Comparison of ENCODE assay signal across 8 mouse cellular contexts in genomic region chr12:64968067-64968466, GRCm38 (mm10). TPM values are rescaled to one million over a fixed set of nuclear protein-coding genes. Genes with fewer than 3 reads are reported as not detected.
A peak's percentile ranks its signal among the peaks of the same experiment; 100 is the strongest.
DNase-seq lines count a peak whose midpoint lies in the region; ATAC-seq and TF ChIP-seq lines count a peak whose summit lies in the region.

No protein-coding gene starts in this region.

- peaks cover 2% of the 10 kb centered on the region; the same call in 1 of the 2 replicates for H3K36me3 ChIP-seq in liver, adult 2 months (ENCODE audit: control insufficient read depth, insufficient read depth, low read length)
- H3K36me3 ChIP-seq in embryonic facial prominence, embryonic 11.5 days (replicated peaks; ENCODE audit: control insufficient read depth, insufficient read depth, low read depth, low read length) = no peaks in the 10 kb centered on the region
- no peaks in the 10 kb centered on the region for H3K36me3 ChIP-seq in intestine, embryonic 15.5 days
- peaks cover 5% of the 10 kb centered on the region for H3K36me3 ChIP-seq in myocyte (ENCODE audit: control insufficient read depth, insufficient read depth)

- ATAC-seq in embryonic facial prominence, embryonic 11.5 days (replicated peaks; ENCODE audit: insufficient number of reproducible peaks, low FRiP score, low TSS enrichment, low read depth) = no peak
- ATAC-seq in intestine, embryonic 15.5 days = no peak

- H3K4me3 ChIP-seq in liver, adult 2 months (ENCODE audit: insufficient read depth, low read depth, low read length) = peak overlapping the region; percentile 29; the same call in 1 of the 2 replicates
- H3K4me3 ChIP-seq in embryonic facial prominence, embryonic 11.5 days (ENCODE audit: low read depth, low read length) = peak overlapping the region; percentile 84
- H3K4me3 ChIP-seq in intestine, embryonic 15.5 days (replicated peaks) = peak overlapping the region; percentile 74
- peak overlapping the region; percentile 95 for H3K4me3 ChIP-seq in myocyte

- no peak overlapping the region for H3ac ChIP-seq in myocyte (ENCODE audit: control insufficient read depth, insufficient read length)

- H3K79me2 ChIP-seq in liver, adult 2 months (ENCODE audit: control insufficient read depth, insufficient read depth, low read length) = peaks cover 4% of the 10 kb centered on the region; the same call in 1 of the 2 replicates
- H3K79me2 ChIP-seq in myocyte (ENCODE audit: control insufficient read depth, insufficient read depth) = peaks cover 93% of the 10 kb centered on the region

- peak; percentile 7 for DNase-seq in liver, adult 2 months (ENCODE audit: extremely low read depth, low read depth, low spot score)
- no peak for DNase-seq in liver
- peak; percentile 50 for DNase-seq in embryonic facial prominence, embryonic 11.5 days (ENCODE audit: low spot score)
- no peak for DNase-seq in gastrocnemius, adult 8-10 months (ENCODE audit: low spot score in 2 of 2)
- DNase-seq in right cerebral cortex, postnatal 10 days (ENCODE audit: low spot score in 2 of 2) = no peak
- DNase-seq in right cerebral cortex, postnatal 25 days = no peak

- no peak overlapping the region for H3K27ac ChIP-seq in liver, adult 2 months (replicated peaks; ENCODE audit: insufficient read depth, low read depth, low read length)
- no peak overlapping the region for H3K27ac ChIP-seq in embryonic facial prominence, embryonic 11.5 days (replicated peaks; ENCODE audit: low read depth, low read length)
- no peak overlapping the region for H3K27ac ChIP-seq in intestine, embryonic 15.5 days

- peak overlapping the region; percentile 88 for H3K4me2 ChIP-seq in embryonic facial prominence, embryonic 11.5 days (ENCODE audit: low read depth, low read length)
- H3K4me2 ChIP-seq in intestine, embryonic 15.5 days (replicated peaks) = peak overlapping the region; percentile 86
- peak overlapping the region; percentile 98 for H3K4me2 ChIP-seq in myocyte (ENCODE audit: low read depth)

- no peak for TF ChIP-seq CTCF in liver, adult 2 months (IDR thresholded peaks at IDR 0.05; ENCODE audit: low read depth, low read length)

- H3K27me3 ChIP-seq in liver, adult 2 months (ENCODE audit: control insufficient read depth, insufficient read depth, low read length) = no peaks in the 10 kb centered on the region
- no peaks in the 10 kb centered on the region for H3K27me3 ChIP-seq in embryonic facial prominence, embryonic 11.5 days (ENCODE audit: control insufficient read depth, insufficient read depth, low read length)
- no peaks in the 10 kb centered on the region for H3K27me3 ChIP-seq in intestine, embryonic 15.5 days (replicated peaks)
- no peaks in the 10 kb centered on the region for H3K27me3 ChIP-seq in myocyte (ENCODE audit: control insufficient read depth, insufficient read depth, insufficient read length)

- WGBS in liver, adult 2 months = 4% methylated on average over 2 of the region's 2 CpGs
- 8% methylated on average over 2 of the region's 2 CpGs for WGBS in embryonic facial prominence, embryonic 11.5 days
- 1% methylated on average over 2 of the region's 2 CpGs for WGBS in intestine, embryonic 15.5 days

- TF ChIP-seq POLR2A in liver, adult 2 months (IDR thresholded peaks at IDR 0.05; ENCODE audit: extremely low read depth, insufficient read depth, low read length) = no peak
- TF ChIP-seq POLR2A in myocyte (IDR thresholded peaks at IDR 0.05; ENCODE audit: insufficient read length, low read depth) = no peak

- peaks cover 11% of the 10 kb centered on the region for H3K4me1 ChIP-seq in liver, adult 2 months (ENCODE audit: control insufficient read depth, insufficient read depth, low read length)
- no peaks in the 10 kb centered on the region for H3K4me1 ChIP-seq in embryonic facial prominence, embryonic 11.5 days (ENCODE audit: control insufficient read depth, insufficient read depth, low read length)
- H3K4me1 ChIP-seq in intestine, embryonic 15.5 days (replicated peaks) = peaks cover 5% of the 10 kb centered on the region; the same call in 1 of the 2 replicates

- no peak overlapping the region for H3K9ac ChIP-seq in liver, adult 2 months (ENCODE audit: low read depth, low read length)
- H3K9ac ChIP-seq in embryonic facial prominence, embryonic 11.5 days (replicated peaks; ENCODE audit: low read length) = no peak overlapping the region; the same call in 1 of the 2 replicates
- peak overlapping the region; percentile 80 for H3K9ac ChIP-seq in intestine, embryonic 15.5 days

- H3K9me3 ChIP-seq in embryonic facial prominence, embryonic 11.5 days (replicated peaks; ENCODE audit: control insufficient read depth, low read length) = no peaks in the 10 kb centered on the region
- H3K9me3 ChIP-seq in intestine, embryonic 15.5 days = no peaks in the 10 kb centered on the region

TF ChIP-seq in myocyte, 11 proteins besides CTCF, POLR2A, EP300 and RAD21:
- TF ChIP-seq E2F4 (IDR thresholded peaks at IDR 0.05; ENCODE audit: insufficient read depth) = no peak
- TF ChIP-seq POLR2AphosphoS2 (IDR thresholded peaks at IDR 0.05; ENCODE audit: insufficient read length, low read depth) = no peak
- TF ChIP-seq MAX (IDR thresholded peaks at IDR 0.05; ENCODE audit: low read depth) = no peak
- no peak for TF ChIP-seq CEBPB (IDR thresholded peaks at IDR 0.05; ENCODE audit: insufficient read depth, poor library complexity, severe bottlenecking)
- TF ChIP-seq TCF3 (IDR thresholded peaks at IDR 0.05; ENCODE audit: insufficient read length, low read depth) = no peak
- TF ChIP-seq TCF12 (IDR thresholded peaks at IDR 0.05; ENCODE audit: insufficient read depth, poor library complexity, severe bottlenecking) = no peak
- no peak for TF ChIP-seq MYOG (IDR thresholded peaks at IDR 0.05; ENCODE audit: control insufficient read depth in 1 of 3, insufficient read depth in 1 of 3, insufficient read length in 2 of 3, low read depth in 2 of 3)
- no peak for TF ChIP-seq SRF (IDR thresholded peaks at IDR 0.05; ENCODE audit: control insufficient read depth, insufficient read length, low read depth)
- no peak for TF ChIP-seq MYOD1 (IDR thresholded peaks at IDR 0.05; ENCODE audit: control insufficient read depth in 1 of 3, insufficient read length in 2 of 3, low read depth in 2 of 3)
- no peak for TF ChIP-seq REST (IDR thresholded peaks at IDR 0.05; ENCODE audit: insufficient read depth, insufficient read length)
- TF ChIP-seq USF1 (IDR thresholded peaks at IDR 0.05; ENCODE audit: low read depth) = no peak
TF ChIP-seq in myocyte: peak in this region for 0.

RNA-seq across cellular contexts. Expression of gene Togaram1, which starts 2.5 kb away (rescaled TPM):
- 14.4 and 14.6 TPM in 2 replicates for total RNA-seq in liver, adult 2 months (2014; rRNA removed)
- polyA plus RNA-seq in liver, adult 2 months (2012; rRNA removed) = 2.0 and 2.2 TPM in 2 replicates
- 25.8 and 28.8 TPM in 2 replicates for polyA plus RNA-seq in embryonic facial prominence, embryonic 11.5 days (2014; fragmentation: Nextera tagmentation; extraction: Ambion mirVana)
- polyA plus RNA-seq in intestine, embryonic 15.5 days (2015; fragmentation: Nextera tagmentation; extraction: Ambion mirVana) = 23.8 and 28.0 TPM in 2 replicates
- 3.5 TPM for polyA plus RNA-seq in myocyte (2012; fragmentation: generic; extraction: Trizol)
- 10 to 100 TPM in 2 of 4 experiments, 1 to 10 TPM in 2; 8.2 to 11.0 (median 10.0) TPM for total RNA-seq in gastrocnemius, adult 8-10 months (2022)

RNA-seq across cellular contexts. Expression of gene Klhl28, which starts 2.7 kb away (rescaled TPM):
- 5.8 and 6.2 TPM in 2 replicates for total RNA-seq in liver, adult 2 months (2014; rRNA removed)
- polyA plus RNA-seq in liver, adult 2 months (2012; rRNA removed) = 0.81 and 1.6 TPM in 2 replicates
- polyA plus RNA-seq in embryonic facial prominence, embryonic 11.5 days (2014; fragmentation: Nextera tagmentation; extraction: Ambion mirVana) = 11.0 and 13.4 TPM in 2 replicates
- 10.0 and 10.7 TPM in 2 replicates for polyA plus RNA-seq in intestine, embryonic 15.5 days (2015; fragmentation: Nextera tagmentation; extraction: Ambion mirVana)
- polyA plus RNA-seq in myocyte (2012; fragmentation: generic; extraction: Trizol) = 1.9 TPM
- 10 to 100 TPM in 1 of 4 experiments, 1 to 10 TPM in 3; 7.6 to 10.9 (median 9.4) TPM for total RNA-seq in gastrocnemius, adult 8-10 months (2022)

RNA-seq across cellular contexts. Expression of gene Gm527, which starts 50.4 kb away (rescaled TPM):
- total RNA-seq in liver, adult 2 months (2014; rRNA removed) = 1.3 and 1.7 TPM in 2 replicates
- polyA plus RNA-seq in liver, adult 2 months (2012; rRNA removed) = 0.27 and 0.34 TPM in 2 replicates
- 2.8 and 3.2 TPM in 2 replicates for polyA plus RNA-seq in embryonic facial prominence, embryonic 11.5 days (2014; fragmentation: Nextera tagmentation; extraction: Ambion mirVana)
- 3.3 and 3.4 TPM in 2 replicates for polyA plus RNA-seq in intestine, embryonic 15.5 days (2015; fragmentation: Nextera tagmentation; extraction: Ambion mirVana)
- 1.8 TPM for polyA plus RNA-seq in myocyte (2012; fragmentation: generic; extraction: Trizol)
- total RNA-seq in gastrocnemius, adult 8-10 months (2022) = 1 to 10 TPM; 2.3 to 2.9 (median 2.6) TPM

Comparison
In these comparisons a context has a peak if more than half of its experiments do, and no peak if none do; other contexts are left out.
1. DNase-seq: peak in liver, adult 2 months (single experiment) and embryonic facial prominence, embryonic 11.5 days (single experiment); none in liver (single experiment), gastrocnemius, adult 8-10 months (0 of 2), right cerebral cortex, postnatal 10 days (0 of 2) and right cerebral cortex, postnatal 25 days (single experiment).
2. H3K4me3 ChIP-seq: peak in every context shown above with its lines; median percentile 95 in myocyte; 84 in embryonic facial prominence, embryonic 11.5 days; 74 in intestine, embryonic 15.5 days; 29 in liver, adult 2 months.
3. Peak in every context shown above with its lines, with median percentiles within 50 percentile points of each other: H3K4me2 ChIP-seq.